Mouse (Mus musculus): ENCODE data around the gene Ppfia3. TPM values are rescaled to one million over a fixed set of nuclear protein-coding genes. Genes with fewer than 3 reads are reported as not detected.

Gene Ppfia3
- total and polyA plus RNA-seq, 3 experiments: 0.11 to 0.26 (median 0.14) TPM

- Histone ChIP-seq H3K4me3 (peak overlapping the region; percentile 23), H3K27me3 (ENCODE audit: control insufficient read depth, insufficient read depth, low read length) (no peaks in the 10 kb centered on the region), H3K36me3 (ENCODE audit: control insufficient read depth, insufficient read depth, low read length) (no peaks in the 10 kb centered on the region), H3K4me1 (ENCODE audit: control insufficient read depth, insufficient read depth, low read length) (0 out of 2 replicates have a peak, but pooled peaks cover 3% of the 10 kb centered on the region), H3K27ac (peak overlapping the region; percentile 28; the same call in 1 of the 2 replicates), H3K9ac (ENCODE audit: low read depth, low read length) (peak overlapping the region; percentile 73), H3K79me2 (replicated peaks; ENCODE audit: control insufficient read depth, insufficient read depth, low read length) (no peaks in the 10 kb centered on the region)
- intact Hi-C loops (cut with DNase I): loop anchor here (2.0 kb wide), 1 partner anchor 26 kb away; no protein-coding TSS in a partner anchor
- WGBS: under 1% methylated on average over 114 of the region's 114 CpGs
- TF ChIP-seq CTCF (IDR thresholded peaks at IDR 0.05) (peak; percentile 67), POLR2A (IDR thresholded peaks at IDR 0.05; ENCODE audit: insufficient read depth, low read depth, low read length) (peak; percentile 8; the same call in 1 of the 2 replicates), EP300 (IDR thresholded peaks at IDR 0.05; ENCODE audit: insufficient read depth, low read depth, low read length) (no peak)
- peak; percentile 67 to 73 for DNase-seq
Measured at GRCm38 (mm10) chr7:45406157-45407156, 39.6 kb upstream of the Ppfia3 start.

- Histone ChIP-seq H3K27ac (peak within 1 kb of the TSS; percentile 42), H3K79me2 (replicated peaks; ENCODE audit: control insufficient read depth, insufficient read depth, low read length) (no peaks in the 10 kb centered on the region), H3K4me1 (ENCODE audit: control insufficient read depth, insufficient read depth, low read length) (0 out of 2 replicates have a peak, but pooled peaks cover 3% of the 10 kb centered on the region), H3K36me3 (ENCODE audit: control insufficient read depth, insufficient read depth, low read length) (no peaks in the 10 kb centered on the region), H3K4me3 (peak within 1 kb of the TSS; percentile 45), H3K9ac (ENCODE audit: low read depth, low read length) (peak within 1 kb of the TSS; percentile 73), H3K27me3 (ENCODE audit: control insufficient read depth, insufficient read depth, low read length) (no peaks in the 10 kb centered on the region)
- peak; percentile 78 to 87 for DNase-seq
- WGBS: 10% methylated on average over 28 of the region's 28 CpGs
- intact Hi-C loops (cut with DNase I): loop anchor here (2.0 kb wide), 1 partner anchor 27 kb away; no protein-coding TSS in a partner anchor
- TF ChIP-seq CTCF (IDR thresholded peaks at IDR 0.05): no peak; the same call in none of the 2 replicates
- no peak for TF ChIP-seq EP300 (IDR thresholded peaks at IDR 0.05; ENCODE audit: insufficient read depth, low read depth, low read length)
- no peak for TF ChIP-seq POLR2A (IDR thresholded peaks at IDR 0.05; ENCODE audit: insufficient read depth, low read depth, low read length)
Measured at GRCm38 (mm10) chr7:45405091-45406075, 38.6 kb upstream of the Ppfia3 start, which contains the start of gene Kcna7. Gene Kcna7 (plus strand): TSS chr7:45405653.

GRCm38 (mm10) chr7:45403532-45404261 lies 36.9 kb upstream of the Ppfia3 start:
- H3K27ac ChIP-seq: no peak overlapping the region
- 42% methylated on average over 6 of the region's 6 CpGs for WGBS
- TF ChIP-seq POLR2A (IDR thresholded peaks at IDR 0.05; ENCODE audit: insufficient read depth, low read depth, low read length): no peak
- TF ChIP-seq EP300 (IDR thresholded peaks at IDR 0.05; ENCODE audit: insufficient read depth, low read depth, low read length): no peak
- peak; percentile 73 for TF ChIP-seq CTCF (IDR thresholded peaks at IDR 0.05)
- no peaks in the 10 kb centered on the region for H3K36me3 ChIP-seq (ENCODE audit: control insufficient read depth, insufficient read depth, low read length)
- peak; percentile 45 to 56 for DNase-seq
- H3K4me3 ChIP-seq: no peak overlapping the region
- H3K4me1 ChIP-seq (ENCODE audit: control insufficient read depth, insufficient read depth, low read length): 0 out of 2 replicates have a peak, but pooled peaks cover 3% of the 10 kb centered on the region
- no peak overlapping the region for H3K9ac ChIP-seq (ENCODE audit: low read depth, low read length)
- intact Hi-C loops (cut with DNase I): no loop called here
- H3K27me3 ChIP-seq (ENCODE audit: control insufficient read depth, insufficient read depth, low read length): no peaks in the 10 kb centered on the region
- H3K79me2 ChIP-seq (replicated peaks; ENCODE audit: control insufficient read depth, insufficient read depth, low read length): no peaks in the 10 kb centered on the region

- H3K79me2 ChIP-seq (replicated peaks; ENCODE audit: control insufficient read depth, insufficient read depth, low read length): no peaks in the 10 kb centered on the region
- 0 out of 2 replicates have a peak, but pooled peaks cover 3% of the 10 kb centered on the region for H3K4me1 ChIP-seq (ENCODE audit: control insufficient read depth, insufficient read depth, low read length)
- no peaks in the 10 kb centered on the region for H3K36me3 ChIP-seq (ENCODE audit: control insufficient read depth, insufficient read depth, low read length)
- intact Hi-C loops (cut with DNase I): no loop called here
- 51% methylated on average over 10 of the region's 10 CpGs for whole genome bisulfite sequencing
- TF ChIP-seq EP300 (IDR thresholded peaks at IDR 0.05; ENCODE audit: insufficient read depth, low read depth, low read length) (no peak), POLR2A (IDR thresholded peaks at IDR 0.05; ENCODE audit: insufficient read depth, low read depth, low read length) (no peak), CTCF (IDR thresholded peaks at IDR 0.05) (no peak)
- no peak overlapping the region for H3K9ac ChIP-seq (ENCODE audit: low read depth, low read length)
- no peaks in the 10 kb centered on the region for H3K27me3 ChIP-seq (ENCODE audit: control insufficient read depth, insufficient read depth, low read length)
- no peak overlapping the region for H3K27ac ChIP-seq
- no peak overlapping the region for H3K4me3 ChIP-seq
- no peak for DNase-seq
Measured at GRCm38 (mm10) chr7:45401521-45402085, 34.8 kb upstream of the Ppfia3 start.
